Mouse (Mus musculus): ENCODE data around the gene Shf.

- TF ChIP-seq CTCF (conservative IDR thresholded peaks at IDR 0.05 in 1 of 2, IDR thresholded peaks at IDR 0.05 in 1 of 2; ENCODE audit: low read depth in 2 of 2, low read length in 2 of 2) (no peak), E2F4 (IDR thresholded peaks at IDR 0.05; ENCODE audit: insufficient replicate concordance, low read depth, low read length) (no peak), TCF12 (IDR thresholded peaks at IDR 0.05; ENCODE audit: low read depth, low read length) (no peak), POLR2AphosphoS2 (IDR thresholded peaks at IDR 0.05; ENCODE audit: low read depth, low read length) (no peak), EP300 (IDR thresholded peaks at IDR 0.05; ENCODE audit: low read length) (no peak), USF1 (IDR thresholded peaks at IDR 0.05; ENCODE audit: low read depth, low read length) (no peak), MXI1 (IDR thresholded peaks at IDR 0.05; ENCODE audit: low read depth, low read length) (no peak), ZNF384 (IDR thresholded peaks at IDR 0.05; ENCODE audit: low read depth, low read length) (no peak), SMC3 (IDR thresholded peaks at IDR 0.05; ENCODE audit: low read depth, low read length) (no peak), MAX (IDR thresholded peaks at IDR 0.05; ENCODE audit: low read length) (no peak), TBP (conservative IDR thresholded peaks at IDR 0.05; ENCODE audit: low read depth, low read length) (no peak)
These were observed 64.4 kb downstream of the Shf start for GRCm38 (mm10) chr2:122304544-122304943.

All from CH12.LX (cell line).